Mouse (Mus musculus): ENCODE measurements around the gene Sucla2.
A peak's percentile ranks its signal among the peaks of the same experiment; 100 is the strongest.

Gene Sucla2

DNA sequence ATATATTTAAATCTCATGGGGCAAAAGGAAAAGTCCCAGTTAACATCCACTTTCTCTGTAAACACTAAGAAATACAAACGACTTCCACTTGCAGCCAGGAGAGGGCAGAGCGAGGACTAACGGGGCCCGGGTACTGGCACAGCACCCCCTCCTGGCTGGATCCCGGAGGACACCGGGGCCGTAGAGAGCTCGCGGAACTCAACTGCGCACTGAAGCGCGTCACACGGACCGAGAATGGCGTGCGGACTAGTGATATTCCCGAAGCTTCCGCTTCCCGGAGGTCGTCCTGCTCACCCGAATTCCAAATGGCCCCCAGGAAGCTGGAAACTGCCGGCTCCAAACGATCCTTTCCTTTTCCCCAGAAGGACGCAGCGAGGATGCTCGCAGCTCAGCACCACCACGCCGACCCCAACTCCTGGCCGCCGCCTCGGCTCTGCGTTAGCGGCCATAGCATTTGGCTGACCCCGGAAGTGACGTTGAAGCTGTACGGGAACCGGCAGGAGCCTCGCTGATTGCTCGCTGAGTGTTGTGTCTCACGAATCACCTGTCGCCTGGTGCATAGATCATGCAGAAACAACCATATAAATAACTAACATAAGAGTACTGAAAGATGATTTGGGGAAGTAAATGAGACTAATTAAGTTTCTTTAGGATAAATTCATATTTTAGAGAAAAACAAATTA, at the start of gene Sucla2:
Gene Sucla2 (plus strand): TSS at position 554 of the 683 bp plus-strand sequence.
- DNase-seq (ENCODE audit: low spot score in 2 of 2) = peak; percentile 95

DNA sequence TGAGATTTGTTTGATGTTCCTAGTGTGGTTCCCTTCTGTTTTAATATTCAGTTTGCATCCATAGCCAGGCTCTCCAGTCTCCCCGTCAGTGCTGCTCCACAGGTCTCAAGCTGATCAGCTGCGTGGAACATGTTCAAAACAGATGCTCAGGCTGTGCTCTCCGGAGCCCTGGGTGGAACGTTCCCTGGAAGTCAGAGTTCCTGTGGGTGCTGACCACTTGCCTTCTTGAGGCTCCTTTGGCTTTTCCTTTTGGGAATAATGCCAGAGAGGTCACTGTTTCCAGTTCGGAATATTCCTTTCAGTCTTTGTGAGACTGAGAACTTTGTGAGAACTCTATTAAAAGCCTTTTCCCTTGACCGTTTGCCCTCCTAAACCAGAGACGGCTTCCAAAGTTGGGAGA, 49.6 kb upstream of the Sucla2 start:
- DNase-seq (ENCODE audit: low spot score in 2 of 2) = no peak

DNA sequence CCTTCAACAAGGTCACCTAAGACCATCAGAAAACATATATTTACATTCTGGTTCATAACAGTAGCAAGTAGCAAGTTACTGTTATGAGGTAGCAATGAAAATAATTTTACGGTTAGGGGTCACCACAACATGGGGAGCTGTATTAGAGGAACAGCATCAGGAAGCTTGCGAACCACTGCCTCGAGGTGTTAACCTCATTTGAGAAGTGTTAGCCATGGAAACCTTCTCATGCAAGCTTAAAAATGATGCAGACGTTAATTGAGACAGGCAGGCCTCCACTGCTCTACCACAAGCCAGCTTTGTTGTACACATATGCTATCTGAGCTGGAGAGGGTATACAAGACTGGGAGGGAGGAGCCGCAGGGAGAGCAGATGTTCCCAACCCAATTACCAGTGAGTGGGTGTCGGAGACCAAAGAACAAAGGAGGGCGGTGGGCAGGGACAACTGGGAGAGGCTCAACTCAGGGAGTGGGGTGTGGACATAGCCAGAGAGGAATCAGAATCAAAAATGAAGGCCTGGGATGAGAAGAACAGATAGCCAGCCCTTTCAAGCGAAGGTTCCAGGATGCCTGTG, 48.7 kb upstream of the Sucla2 start:
- DNase-seq (ENCODE audit: low spot score in 2 of 2) = no peak

DNA sequence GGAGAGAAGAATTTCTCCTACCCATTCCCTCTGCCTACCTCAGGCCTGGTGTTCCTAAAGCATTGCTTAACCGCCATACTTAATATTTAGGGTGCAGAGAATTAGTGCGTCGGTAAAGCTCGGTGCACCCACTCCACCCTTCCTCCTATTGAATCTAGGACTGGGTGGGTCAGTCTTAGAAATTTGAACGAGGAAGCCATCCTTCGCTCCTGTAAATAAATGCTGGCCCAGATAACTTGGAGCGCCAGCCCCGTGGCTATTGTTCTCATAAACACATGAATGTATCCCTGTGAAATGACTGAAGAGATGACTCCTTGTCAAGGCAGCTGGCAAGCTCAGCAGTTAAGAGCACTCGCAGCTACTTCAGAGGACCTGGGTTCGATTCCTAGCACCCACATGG, 48.0 kb upstream of the Sucla2 start:
- DNase-seq (ENCODE audit: low spot score in 2 of 2) = no peak

DNA sequence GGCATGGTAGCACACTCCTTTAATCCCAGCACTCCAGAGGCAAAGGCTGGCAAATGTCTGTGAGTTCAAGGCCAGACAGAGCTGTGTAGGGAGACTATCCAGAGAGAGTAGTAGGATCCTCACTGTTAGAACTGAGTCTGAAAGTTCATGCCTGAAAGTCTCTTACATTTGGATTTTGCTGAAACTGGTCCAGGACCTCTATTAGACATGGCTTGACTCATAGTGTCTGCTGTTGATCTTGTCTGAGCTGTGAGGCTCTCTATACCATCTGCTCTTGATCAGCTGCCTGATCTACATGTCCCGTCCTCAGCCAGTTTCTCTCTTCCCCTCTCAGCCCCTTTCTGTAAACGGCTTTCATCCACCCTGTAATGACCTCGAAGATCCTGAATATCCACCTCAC, 46.8 kb upstream of the Sucla2 start:
- DNase-seq (ENCODE audit: low spot score in 2 of 2) = no peak

DNA sequence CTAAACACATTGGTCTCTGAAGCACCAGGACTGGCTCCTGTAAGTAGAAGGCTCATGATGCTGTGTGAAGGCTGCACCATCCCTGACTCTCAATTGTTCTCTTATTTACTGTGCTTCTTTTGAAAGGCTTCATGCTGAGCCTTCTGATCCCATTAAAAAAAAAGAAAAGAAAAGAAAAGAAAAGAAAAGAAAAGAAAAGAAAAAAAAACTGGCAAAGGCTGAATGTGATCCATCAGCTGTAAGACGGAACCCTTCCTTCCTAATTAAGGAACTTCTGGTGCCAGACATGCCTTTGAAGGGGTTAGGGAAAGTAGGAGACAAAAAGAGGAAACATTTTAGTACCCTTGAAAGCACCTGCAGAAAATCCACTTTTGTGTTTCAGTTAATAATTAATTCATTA, 45.3 kb upstream of the Sucla2 start:
- DNase-seq (ENCODE audit: low spot score in 2 of 2) = no peak

DNA sequence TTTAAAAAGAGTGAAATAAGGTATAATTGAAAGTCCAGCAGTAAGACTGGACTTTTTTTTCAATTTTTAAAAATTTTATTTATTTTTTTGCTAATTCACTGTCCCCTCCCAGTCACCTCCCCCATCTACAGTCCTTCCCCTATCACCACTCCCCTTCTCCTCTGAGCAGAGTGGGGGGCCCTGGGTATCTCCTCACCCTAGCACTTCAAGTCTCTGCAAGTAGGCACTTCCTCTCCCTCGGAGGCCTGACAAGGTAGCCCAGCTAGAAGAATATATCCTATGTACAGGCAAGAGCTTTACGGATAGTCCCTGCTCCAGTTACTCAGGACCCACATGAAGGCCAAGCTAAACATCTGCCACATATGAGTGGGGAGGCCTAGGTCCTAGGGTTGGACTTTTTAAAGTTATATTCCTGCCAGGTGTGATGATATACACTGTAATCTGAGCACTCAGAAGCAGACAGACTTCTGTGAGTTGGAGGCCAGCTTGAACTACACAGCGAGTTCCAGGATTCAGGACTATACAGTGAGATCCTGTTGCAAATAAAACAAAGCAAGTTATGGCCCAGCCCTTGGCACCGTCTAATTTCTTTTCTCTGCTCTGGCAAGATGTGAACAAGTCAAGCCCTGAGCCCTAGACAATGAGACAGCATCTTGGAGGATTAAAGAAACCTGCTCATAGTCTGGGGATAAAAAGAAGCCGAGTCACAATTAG, 41.4 kb upstream of the Sucla2 start:
- no peak for DNase-seq (ENCODE audit: low spot score in 2 of 2)

DNA sequence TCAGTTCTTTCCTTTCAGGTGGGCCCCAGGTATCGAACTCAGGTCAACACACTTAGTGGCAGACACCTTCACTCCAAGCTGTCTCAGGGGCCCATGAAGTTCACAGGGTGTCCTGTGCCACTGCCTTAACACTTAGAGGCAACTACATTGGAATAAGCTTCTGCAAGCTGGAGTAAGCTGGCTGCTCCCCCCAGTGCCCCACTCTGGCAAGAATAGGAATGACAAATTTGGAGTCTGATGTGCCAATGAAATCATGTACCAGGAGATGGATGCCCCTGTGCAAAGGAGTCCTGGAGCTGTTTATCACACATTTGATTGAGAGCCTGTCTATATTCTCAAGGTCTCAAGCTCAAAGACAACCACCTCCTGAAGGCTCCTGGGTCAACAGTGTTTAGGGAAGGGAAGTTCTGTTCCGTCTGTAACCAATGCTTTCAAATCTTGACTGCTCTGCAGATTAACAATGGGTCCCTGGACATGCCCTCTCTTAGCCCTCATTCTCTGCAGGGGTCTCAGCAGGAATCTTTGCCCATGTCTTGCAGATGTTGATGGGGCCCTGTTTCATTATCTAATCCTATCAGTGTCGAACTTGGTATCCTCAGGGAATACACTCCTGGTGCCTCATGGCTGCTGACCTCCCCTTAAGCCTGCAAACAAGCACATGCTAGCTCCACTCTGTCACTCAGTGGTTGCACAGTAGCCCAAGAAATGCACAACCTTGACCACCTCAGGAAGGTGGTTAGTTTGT, 40.6 kb upstream of the Sucla2 start:
- DNase-seq (ENCODE audit: low spot score in 2 of 2) = no peak

DNA sequence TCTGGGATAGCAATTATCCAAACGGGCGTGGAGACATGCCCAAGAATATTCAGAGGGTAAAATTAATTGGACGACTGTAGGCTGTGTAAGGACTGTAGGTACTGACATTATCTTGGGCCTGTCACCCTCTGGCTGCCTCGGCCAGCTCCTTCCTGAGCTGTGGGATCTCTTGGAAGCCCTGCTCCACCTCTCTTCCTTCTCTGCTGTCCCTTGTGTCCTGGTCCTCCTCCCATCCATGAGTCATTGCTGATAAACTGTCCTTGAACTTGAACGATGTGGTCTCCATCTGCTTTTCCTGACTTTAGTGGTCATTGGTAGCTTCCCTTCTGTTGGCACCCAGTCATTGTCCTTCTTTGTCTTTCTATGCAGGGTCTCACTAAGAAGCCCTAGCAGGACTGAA, 38.5 kb upstream of the Sucla2 start:
- DNase-seq (ENCODE audit: low spot score in 2 of 2) = no peak

DNA sequence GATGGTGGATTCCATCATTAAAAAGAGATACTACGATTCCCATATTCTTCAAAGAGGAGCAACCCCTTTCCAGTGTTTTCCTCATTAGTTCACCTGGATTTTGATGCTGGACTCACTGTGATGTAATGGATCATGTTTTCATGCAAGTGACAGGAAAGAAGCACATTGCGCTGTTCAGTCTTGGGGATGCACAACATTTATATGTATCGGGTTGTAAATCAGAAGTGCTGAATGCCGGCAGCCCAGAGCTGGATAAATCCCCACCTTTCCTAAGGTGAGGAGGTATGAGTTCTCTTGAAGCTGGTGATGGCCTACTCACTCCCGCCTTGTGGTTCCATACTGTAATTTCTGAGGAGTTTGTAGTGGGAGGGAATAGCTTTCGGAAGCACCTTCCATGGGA, 31.8 kb upstream of the Sucla2 start:
- no peak for DNase-seq (ENCODE audit: low spot score in 2 of 2)

DNA sequence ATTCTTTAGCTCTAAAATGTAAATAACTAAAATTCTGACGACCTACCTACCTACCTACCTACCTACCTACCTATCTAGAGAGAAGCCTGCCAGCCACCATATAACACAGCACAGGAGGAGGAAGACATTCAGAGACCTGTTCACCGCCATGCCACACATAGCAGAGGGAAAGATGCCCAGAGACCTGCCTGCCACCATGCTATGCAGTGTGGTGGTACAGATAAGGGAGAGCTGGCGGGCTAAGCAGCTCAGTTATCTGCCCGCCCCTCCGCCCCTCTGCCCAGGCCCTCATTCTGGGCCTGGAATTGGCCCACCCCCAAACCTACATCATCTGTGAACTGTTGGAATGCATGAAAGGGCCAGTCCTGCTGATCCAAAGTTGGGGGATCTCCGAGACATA, 31.0 kb upstream of the Sucla2 start:
- no peak for DNase-seq (ENCODE audit: low spot score in 2 of 2)

DNA sequence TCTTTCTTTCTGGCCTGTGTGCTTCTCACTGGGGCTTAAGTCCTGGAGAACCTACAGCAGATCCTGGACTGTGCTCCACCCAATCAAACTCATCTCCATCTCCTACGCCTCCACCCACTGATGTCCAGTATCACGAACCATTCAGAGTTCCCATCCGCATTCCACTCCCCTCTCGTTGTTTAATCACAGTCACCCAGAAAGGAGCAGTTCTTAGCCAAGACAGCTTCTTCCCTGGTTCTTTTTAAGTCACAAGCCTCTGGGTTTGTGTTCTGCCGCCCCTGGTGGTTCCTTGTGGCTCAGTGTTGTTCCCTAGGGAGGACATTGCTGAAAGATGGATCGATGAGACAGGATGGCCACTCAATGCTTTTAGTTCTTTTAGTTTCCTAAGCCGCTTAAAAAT, 29.4 kb upstream of the Sucla2 start:
- no peak for DNase-seq (ENCODE audit: low spot score in 2 of 2)

DNA sequence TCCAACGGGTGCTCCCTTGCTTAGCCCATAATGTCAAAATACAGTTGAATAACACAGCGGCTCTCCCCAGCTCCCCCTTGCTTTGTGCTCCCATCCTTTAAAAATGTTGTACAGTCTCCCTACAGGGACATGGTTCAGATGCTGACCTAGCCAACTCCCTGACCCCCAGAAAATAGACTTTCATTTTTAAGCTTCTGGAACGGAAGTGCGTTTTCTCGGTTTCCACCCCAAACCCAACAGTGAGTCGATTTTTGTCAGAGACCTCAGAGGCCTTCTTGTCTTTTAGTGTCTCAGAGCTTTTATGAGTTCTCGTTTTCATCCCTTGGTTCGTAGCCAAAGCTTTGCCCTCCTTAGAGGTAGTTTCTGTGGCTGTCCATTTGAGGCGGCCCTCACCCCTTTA, 23.8 kb upstream of the Sucla2 start:
- DNase-seq (ENCODE audit: low spot score in 2 of 2) = no peak

DNA sequence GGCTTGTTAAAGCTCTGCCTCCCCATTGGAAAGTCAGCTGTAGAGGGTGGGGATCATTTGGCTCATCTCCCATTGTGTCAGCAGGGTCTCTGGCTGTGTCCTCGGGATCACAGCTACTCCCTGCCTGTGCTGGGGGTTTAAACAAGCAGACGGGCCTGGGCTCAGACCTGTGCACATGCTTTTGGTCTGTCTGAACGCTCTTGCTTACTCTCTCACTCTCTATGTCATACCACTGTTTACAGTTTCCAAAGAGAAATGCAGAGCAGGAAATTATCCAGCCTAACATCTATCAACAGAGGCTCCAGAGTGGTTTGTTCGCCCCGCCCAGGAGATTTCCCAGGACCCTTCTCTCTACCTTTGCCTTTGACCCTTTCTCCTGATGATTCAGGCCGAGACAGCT, 23.4 kb upstream of the Sucla2 start:
- DNase-seq (ENCODE audit: low spot score in 2 of 2) = peak in 1 of 2 experiments; percentile 38

DNA sequence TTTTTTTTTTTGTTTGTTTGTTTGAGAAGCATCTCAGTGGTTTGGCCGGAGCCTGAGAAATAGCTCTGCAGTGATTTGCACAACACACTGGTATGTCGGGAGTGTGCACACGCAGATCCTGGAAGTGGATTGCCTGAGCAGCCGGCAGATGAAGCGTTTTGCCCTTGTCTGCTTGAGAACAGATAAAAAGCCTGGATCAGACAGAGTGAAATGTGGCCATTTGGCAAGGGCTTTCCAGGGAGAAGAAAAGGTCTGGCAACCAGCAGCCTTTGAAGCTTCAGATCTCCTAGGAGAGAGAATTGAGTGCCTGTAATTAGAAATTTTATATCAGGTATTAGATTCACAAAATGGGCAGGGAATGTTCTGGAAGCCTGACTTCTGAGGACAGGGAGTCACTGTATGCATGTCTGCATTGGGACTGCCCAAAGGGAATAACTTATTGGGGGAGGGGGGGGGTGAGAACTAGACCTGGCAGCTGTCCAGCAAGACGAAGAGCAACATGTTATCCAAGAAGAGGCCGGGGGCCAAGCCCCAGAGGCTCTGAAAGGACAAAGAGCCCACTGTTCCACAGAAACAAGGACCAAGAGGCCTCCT, 22.4 kb upstream of the Sucla2 start:
- peak in 1 of 2 experiments; percentile 64 for DNase-seq (ENCODE audit: low spot score in 2 of 2)

DNA sequence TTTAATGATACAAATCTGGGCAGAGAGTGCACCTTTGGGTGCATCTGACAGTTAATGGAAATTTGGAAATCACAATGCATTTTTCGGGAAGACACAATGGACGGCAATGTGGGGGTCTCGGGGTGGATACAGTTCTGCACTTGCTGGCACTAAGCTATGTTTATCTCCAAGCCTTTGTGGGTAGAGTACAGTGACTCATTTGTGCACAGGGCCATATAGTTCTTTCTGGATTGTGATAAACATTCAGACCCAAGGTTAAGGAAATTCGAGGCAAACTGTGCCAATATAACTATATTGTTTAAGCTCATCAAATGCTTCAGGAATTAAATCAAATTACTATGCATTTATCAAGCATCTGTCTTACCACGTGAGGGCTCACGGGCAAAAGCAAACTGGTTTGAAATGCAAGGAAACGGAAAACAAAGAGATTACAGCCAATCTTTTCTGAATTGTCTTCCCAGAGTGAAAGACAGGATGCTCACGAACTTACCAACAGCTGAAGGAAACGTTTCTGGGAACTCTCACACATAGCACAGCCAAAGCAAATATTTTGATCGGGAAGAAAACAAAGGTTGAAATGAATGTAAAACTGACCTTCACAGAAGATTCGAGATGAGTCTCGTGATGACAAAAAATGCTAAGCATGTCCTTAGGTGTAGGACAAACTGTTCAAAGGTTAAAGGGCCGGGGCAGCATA, 21.7 kb upstream of the Sucla2 start:
- no peak for DNase-seq (ENCODE audit: low spot score in 2 of 2)

DNA sequence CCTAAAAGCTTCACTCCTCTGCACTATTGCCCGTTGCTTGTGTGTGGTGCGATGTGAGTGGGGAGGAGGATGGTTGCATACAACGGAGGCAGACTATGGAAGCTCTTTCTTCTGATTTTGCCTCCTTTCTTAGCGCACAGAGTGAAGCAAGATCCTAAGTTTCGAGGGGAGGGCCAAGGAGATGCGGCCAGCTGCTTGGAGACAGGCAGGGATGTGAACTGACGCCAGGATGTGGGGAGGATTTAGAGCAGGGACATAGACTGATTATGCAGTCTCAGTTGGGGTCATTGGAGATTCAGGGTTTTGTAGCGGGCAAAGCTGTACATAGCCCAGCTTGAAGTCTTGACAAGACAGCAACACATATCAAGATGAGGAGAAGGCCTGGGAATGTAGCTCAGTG, 18.8 kb upstream of the Sucla2 start:
- no peak for DNase-seq (ENCODE audit: low spot score in 2 of 2)

DNA sequence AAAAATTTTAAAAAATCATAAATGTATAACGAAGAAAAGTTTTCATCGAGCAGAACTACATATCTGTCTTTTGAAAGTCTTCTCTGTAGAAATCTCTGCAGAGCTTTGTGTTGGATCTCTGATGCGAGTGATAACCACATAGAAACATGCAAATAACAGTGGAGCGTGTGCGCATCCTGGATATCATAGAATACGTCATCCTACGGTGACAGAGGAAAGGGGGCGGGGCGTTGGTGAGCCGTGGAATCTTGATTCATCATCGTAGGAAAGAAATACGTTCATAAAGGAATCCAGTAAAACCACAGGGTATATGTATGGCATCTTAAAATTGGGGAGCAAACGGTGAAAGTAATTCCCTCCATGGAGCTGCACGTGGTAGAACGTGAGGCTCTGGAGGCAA, 17.9 kb upstream of the Sucla2 start:
- DNase-seq (ENCODE audit: low spot score in 2 of 2) = no peak

DNA sequence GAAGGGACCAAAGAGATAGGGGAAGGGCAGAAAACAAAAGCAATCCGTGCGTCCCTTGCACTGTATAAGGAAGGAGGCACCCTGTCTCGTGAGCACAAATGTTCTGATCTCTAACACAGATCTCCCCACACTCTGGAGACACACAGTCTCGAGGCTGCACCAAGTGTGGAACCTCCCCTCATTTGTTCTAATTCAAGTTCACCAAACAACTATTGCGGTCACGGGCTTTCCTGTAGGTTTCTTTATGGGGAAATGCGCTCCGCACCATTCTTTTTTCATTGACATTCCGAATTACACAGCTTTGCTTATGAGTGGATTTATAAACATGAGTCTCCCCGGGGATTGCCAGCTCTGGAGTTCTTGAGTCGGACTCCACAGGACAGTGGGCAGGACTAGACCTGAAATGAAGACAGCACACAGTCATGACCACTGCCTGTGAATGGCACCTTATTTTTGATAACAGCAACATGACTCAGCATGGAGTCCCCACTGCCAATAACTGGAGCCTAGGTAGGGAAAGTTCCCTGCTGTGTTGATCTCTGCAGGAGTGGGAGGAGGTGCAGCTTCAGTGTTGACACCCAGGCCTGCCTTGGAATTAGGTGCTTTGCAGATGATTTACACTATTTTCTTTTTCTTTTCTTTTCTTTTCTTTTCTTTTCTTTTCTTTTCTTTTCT, 17.3 kb upstream of the Sucla2 start:
- no peak for DNase-seq (ENCODE audit: low spot score in 2 of 2)

DNA sequence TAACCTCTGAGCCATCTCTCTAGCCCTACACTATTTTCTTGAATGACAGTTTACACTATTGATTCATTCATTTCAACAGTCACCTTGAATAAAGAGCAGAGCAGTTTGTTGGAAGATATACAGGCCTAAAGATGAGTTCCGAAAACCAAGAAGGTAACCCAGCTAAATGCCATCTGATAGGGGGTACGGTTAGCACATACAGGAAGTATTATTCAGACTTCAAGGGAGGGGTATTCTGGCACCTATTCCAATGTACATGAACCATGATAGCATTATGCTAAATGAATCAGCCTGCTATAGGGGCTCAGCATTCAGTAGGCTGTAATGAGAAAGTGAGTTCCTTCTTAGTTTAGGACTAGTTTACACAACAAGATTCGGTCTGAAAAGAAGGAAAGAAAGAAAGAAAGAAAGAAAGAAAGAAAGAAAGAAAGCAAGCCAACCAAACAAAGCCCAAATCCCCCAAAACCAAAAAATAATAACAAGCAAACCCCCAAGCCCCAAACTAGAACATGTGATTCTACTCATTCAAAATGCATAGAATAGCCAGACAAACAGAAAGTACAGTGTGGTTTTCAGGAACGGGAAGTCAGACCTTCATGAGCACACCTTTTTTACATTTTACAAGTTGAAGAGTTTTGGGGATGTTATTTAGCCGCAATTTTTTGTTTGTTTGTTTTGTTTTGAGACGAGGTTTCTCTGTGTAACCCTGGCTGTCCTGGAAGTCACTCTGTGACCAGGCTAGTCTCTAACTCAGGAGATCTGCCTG, 16.3 kb upstream of the Sucla2 start:
- DNase-seq (ENCODE audit: low spot score in 2 of 2) = no peak
